Mouse (Mus musculus): Measurements from ENCODE around the gene Olfr1451. TPM values are rescaled to one million over a fixed set of nuclear protein-coding genes. Genes with fewer than 3 reads are reported as not detected.
"Not testable (repeated sequence)": the region's sequence is repeated elsewhere in the genome, so short reads cannot be mapped to it uniquely, and the experiment has no call there.

Gene Olfr1451
- polyA plus RNA-seq (2015; fragmentation: Nextera tagmentation; extraction: Ambion mirVana), result not detected in 2 replicates

DNA sequence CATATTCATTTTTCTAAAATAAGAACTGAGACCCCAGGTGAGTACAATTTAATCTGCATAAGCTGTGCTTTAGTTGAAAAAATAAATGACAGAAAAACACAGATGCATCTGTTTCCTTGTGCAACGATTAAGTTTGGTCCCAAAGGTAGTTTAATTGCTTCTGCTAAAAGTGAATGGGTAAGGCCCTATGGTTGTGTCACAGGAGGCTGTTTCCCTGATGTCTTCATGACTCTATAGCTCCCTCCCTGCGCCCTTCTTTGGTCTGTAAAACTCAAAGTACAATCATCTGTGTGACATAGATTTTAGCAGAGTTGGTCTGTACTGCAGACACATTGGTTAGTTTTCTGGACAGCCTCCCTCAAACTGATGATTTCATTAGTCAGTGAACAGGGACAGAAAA lies at the start of gene Olfr1451:
Olfr1451 (plus strand) TSS at position 301 of the 400 bp plus-strand sequence.
- Histone ChIP-seq H3K4me3 (no peak within 1 kb of the TSS), H3K4me1 (no peaks in the 10 kb centered on the region), H3K27me3 (replicated peaks) (no peaks in the 10 kb centered on the region), H3K4me2 (no peak within 1 kb of the TSS), H3K9me3 (peaks cover 15% of the 10 kb centered on the region; the same call in 1 of the 2 replicates), H3K36me3 (no peaks in the 10 kb centered on the region), H3K27ac (replicated peaks) (no peak within 1 kb of the TSS), H3K9ac (no peak within 1 kb of the TSS)
- 61% methylated on average over 2 of the region's 2 CpGs for WGBS
- no peak for ATAC-seq (ENCODE audit: extremely low read depth, insufficient number of reproducible peaks, low FRiP score, low TSS enrichment)

DNA sequence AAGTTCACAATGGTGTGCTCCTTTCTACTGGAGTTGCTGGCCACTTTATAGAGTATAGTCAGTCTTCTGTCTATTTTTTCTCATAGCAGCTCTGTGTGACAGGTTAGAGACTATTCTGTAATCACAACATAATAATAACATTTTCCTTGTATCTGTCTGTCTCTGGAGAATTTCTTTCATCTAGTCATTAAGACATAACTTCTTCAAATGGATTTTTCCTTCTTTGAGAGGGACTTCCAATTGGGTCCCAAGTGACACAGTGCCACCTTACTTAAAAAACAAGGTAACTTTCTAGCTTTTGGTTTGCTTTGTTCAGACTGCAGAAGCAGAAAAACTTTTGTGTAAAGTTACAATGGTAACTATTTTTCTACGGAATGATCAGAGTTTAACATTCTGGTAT lies 44.9 kb upstream of the Olfr1451 start, which contains the start of gene Olfr1450:
Olfr1450 (plus strand) TSS at position 301 of the 400 bp plus-strand sequence.
- Histone ChIP-seq H3K4me1 (no peaks in the 10 kb centered on the region), H3K27ac (replicated peaks) (no peak within 1 kb of the TSS), H3K9ac (no peak within 1 kb of the TSS), H3K27me3 (replicated peaks) (no peaks in the 10 kb centered on the region), H3K4me2 (no peak within 1 kb of the TSS), H3K9me3 (peaks cover 17% of the 10 kb centered on the region), H3K4me3 (no peak within 1 kb of the TSS), H3K36me3 (no peaks in the 10 kb centered on the region)
- ATAC-seq (ENCODE audit: extremely low read depth, insufficient number of reproducible peaks, low FRiP score, low TSS enrichment), result no peak
- 72% methylated on average over 1 of the region's 1 CpGs for WGBS

DNA sequence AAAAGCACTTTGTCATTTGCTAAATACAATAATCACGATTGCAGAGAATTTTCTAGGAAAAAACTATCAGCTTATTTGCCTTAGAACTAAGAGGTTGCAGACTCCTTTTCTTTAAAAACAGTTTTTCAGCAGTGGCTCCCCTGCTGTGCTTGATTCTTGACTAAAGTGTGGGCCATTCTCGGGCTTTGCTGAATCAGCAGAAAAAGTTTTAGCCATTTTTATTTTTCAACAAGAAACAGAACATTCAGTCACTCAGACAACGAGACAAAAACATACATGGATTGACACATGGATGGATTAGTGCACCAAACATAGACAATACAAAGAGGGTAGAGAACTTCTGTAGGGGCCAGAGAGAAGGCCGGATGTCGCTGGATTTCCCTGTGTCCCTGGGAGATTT lies 24.7 kb upstream of the Olfr1451 start:
- H3K4me3 ChIP-seq; H3K27ac ChIP-seq (replicated peaks); H3K4me2 ChIP-seq; H3K9ac ChIP-seq; ATAC-seq (ENCODE audit: extremely low read depth, insufficient number of reproducible peaks, low FRiP score, low TSS enrichment); H3K27me3 ChIP-seq (replicated peaks); H3K4me1 ChIP-seq; H3K36me3 ChIP-seq: not testable (repeated sequence)
- H3K9me3 ChIP-seq, result peaks cover 29% of the 10 kb centered on the region
- WGBS, result 68% methylated on average over 5 of the region's 5 CpGs

DNA sequence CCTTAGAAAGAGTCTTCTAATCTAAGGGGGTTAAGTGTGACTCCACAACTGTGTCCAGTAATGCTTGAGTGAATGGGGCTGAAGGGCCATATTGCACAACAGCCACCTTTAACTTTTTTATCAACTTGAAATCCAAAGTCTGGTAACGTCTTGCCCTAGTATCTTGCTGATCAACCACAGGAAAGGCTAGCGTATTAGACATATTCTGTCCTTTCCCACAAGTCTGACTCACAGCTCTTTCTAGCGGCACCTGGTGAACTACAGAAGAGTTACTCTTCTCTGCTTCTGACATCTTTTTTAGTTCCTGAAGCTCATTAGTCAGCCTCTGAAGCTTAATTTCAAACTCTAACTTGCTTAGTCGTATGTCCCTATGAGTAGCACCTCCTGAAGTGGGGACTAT lies 2.5 kb upstream of the Olfr1451 start:
- H3K9me3 ChIP-seq; H3K4me1 ChIP-seq; H3K9ac ChIP-seq; H3K27ac ChIP-seq (replicated peaks); H3K36me3 ChIP-seq; H3K27me3 ChIP-seq (replicated peaks); H3K4me3 ChIP-seq; H3K4me2 ChIP-seq; ATAC-seq (ENCODE audit: extremely low read depth, insufficient number of reproducible peaks, low FRiP score, low TSS enrichment): not testable (repeated sequence)
- 83% methylated on average over 4 of the region's 4 CpGs for WGBS

DNA sequence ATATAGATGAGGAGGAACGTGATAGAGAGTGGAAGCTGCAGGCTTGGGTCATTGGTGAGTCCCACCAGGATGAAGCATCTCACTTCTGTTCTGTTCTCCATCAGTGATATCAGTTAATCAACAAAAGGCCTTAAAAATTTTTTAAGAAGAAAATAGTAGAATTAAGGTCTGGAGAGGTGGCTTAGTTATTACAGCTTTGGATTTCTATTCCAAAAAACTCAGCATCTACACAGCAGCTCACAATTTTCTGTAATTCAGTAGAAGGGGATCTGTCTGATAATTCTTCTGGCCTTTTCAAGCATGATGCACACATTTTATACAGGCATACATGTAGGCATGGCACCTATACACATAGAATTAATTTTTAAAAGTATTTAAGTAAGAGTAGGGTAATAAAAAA lies 33.4 kb downstream of the Olfr1451 start, which contains the start of gene Olfr1453:
Olfr1453 (minus strand) TSS at position 101 of the 400 bp plus-strand sequence.
- no peak within 1 kb of the TSS for H3K4me3 ChIP-seq
- WGBS, result 51% methylated on average over 1 of the region's 1 CpGs
- H3K4me2 ChIP-seq, result no peak within 1 kb of the TSS
- ATAC-seq (ENCODE audit: extremely low read depth, insufficient number of reproducible peaks, low FRiP score, low TSS enrichment), result no peak
- H3K9me3 ChIP-seq, result peaks cover 15% of the 10 kb centered on the region
- no peak within 1 kb of the TSS for H3K27ac ChIP-seq (replicated peaks)
- H3K27me3 ChIP-seq (replicated peaks), result no peaks in the 10 kb centered on the region
- no peaks in the 10 kb centered on the region for H3K36me3 ChIP-seq
- H3K9ac ChIP-seq, result no peak within 1 kb of the TSS
- H3K4me1 ChIP-seq, result no peaks in the 10 kb centered on the region

Other genes starting within 250 kb of the Olfr1451 start
- gene Cntf, start 229.4 kb upstream of the Olfr1451 start, polyA plus RNA-seq (2015; fragmentation: Nextera tagmentation; extraction: Ambion mirVana), result 0.78 and 0.82 TPM in 2 replicates
- gene Zfp91, start 198.9 kb upstream of the Olfr1451 start, polyA plus RNA-seq (2015; fragmentation: Nextera tagmentation; extraction: Ambion mirVana), result 10.0 and 10.4 TPM in 2 replicates
- gene Lpxn, start 198.8 kb upstream of the Olfr1451 start, polyA plus RNA-seq (2015; fragmentation: Nextera tagmentation; extraction: Ambion mirVana), result 1.2 TPM in 2 replicates
- not detected in 2 replicates for gene Gm5244, start 148.3 kb upstream of the Olfr1451 start, polyA plus RNA-seq (2015; fragmentation: Nextera tagmentation; extraction: Ambion mirVana)
- not detected in 2 replicates for gene Olfr1444, start 137.7 kb upstream of the Olfr1451 start, polyA plus RNA-seq (2015; fragmentation: Nextera tagmentation; extraction: Ambion mirVana)
- gene Olfr1445, start 111.2 kb upstream of the Olfr1451 start, polyA plus RNA-seq (2015; fragmentation: Nextera tagmentation; extraction: Ambion mirVana), result not detected in 2 replicates
- not detected in 2 replicates for gene Olfr1446, start 101.5 kb upstream of the Olfr1451 start, polyA plus RNA-seq (2015; fragmentation: Nextera tagmentation; extraction: Ambion mirVana)
- gene Olfr1447, start 91.3 kb upstream of the Olfr1451 start, polyA plus RNA-seq (2015; fragmentation: Nextera tagmentation; extraction: Ambion mirVana), result not detected in 2 replicates
- gene Olfr1448, start 70.6 kb upstream of the Olfr1451 start, polyA plus RNA-seq (2015; fragmentation: Nextera tagmentation; extraction: Ambion mirVana), result not detected in 2 replicates
- not detected in 2 replicates for gene Olfr1449, start 64.2 kb upstream of the Olfr1451 start, polyA plus RNA-seq (2015; fragmentation: Nextera tagmentation; extraction: Ambion mirVana)
- not detected in 2 replicates for gene Olfr1450, start 44.8 kb upstream of the Olfr1451 start, polyA plus RNA-seq (2015; fragmentation: Nextera tagmentation; extraction: Ambion mirVana)
- gene Olfr1453, start 33.3 kb downstream of the Olfr1451 start, polyA plus RNA-seq (2015; fragmentation: Nextera tagmentation; extraction: Ambion mirVana), result not detected in 2 replicates
- gene Olfr1454, start 65.6 kb downstream of the Olfr1451 start, polyA plus RNA-seq (2015; fragmentation: Nextera tagmentation; extraction: Ambion mirVana), result not detected in 2 replicates
- gene Olfr1457, start 102.9 kb downstream of the Olfr1451 start, polyA plus RNA-seq (2015; fragmentation: Nextera tagmentation; extraction: Ambion mirVana), result not detected in 2 replicates
- gene Olfr1458, start 111.8 kb downstream of the Olfr1451 start, polyA plus RNA-seq (2015; fragmentation: Nextera tagmentation; extraction: Ambion mirVana), result not detected in 2 replicates
- not detected in 2 replicates for gene Olfr1459, start 154.5 kb downstream of the Olfr1451 start, polyA plus RNA-seq (2015; fragmentation: Nextera tagmentation; extraction: Ambion mirVana)
- not detected in 2 replicates for gene Olfr1461, start 168.0 kb downstream of the Olfr1451 start, polyA plus RNA-seq (2015; fragmentation: Nextera tagmentation; extraction: Ambion mirVana)
- gene Olfr1462, start 190.7 kb downstream of the Olfr1451 start, polyA plus RNA-seq (2015; fragmentation: Nextera tagmentation; extraction: Ambion mirVana), result not detected in 2 replicates
- not detected in 2 replicates for gene Olfr1463, start 236.3 kb downstream of the Olfr1451 start, polyA plus RNA-seq (2015; fragmentation: Nextera tagmentation; extraction: Ambion mirVana)